Mouse (Mus musculus): ENCODE measurements around the gene Col25a1. TPM values are rescaled to one million over a fixed set of nuclear protein-coding genes. Genes with fewer than 3 reads are reported as not detected.

Gene Col25a1
- polyA plus RNA-seq, 1 experiment = 0.01 TPM

GRCm38 (mm10) chr3:130181591-130181980 is 50.3 kb downstream of the Col25a1 start:
- WGBS = 27% methylated on average over 8 of the region's 8 CpGs

GRCm38 (mm10) chr3:130182450-130182849 is 51.1 kb downstream of the Col25a1 start:
- Histone ChIP-seq H3K27ac (ENCODE audit: insufficient read depth, low read length) (no peak overlapping the region), H3K27me3 (ENCODE audit: control insufficient read depth, insufficient read depth, low read length) (peaks cover 8% of the 10 kb centered on the region), H3K4me1 (ENCODE audit: control insufficient read depth, insufficient read depth, insufficient read length) (peaks cover 2% of the 10 kb centered on the region; the same call in 1 of the 2 replicates), H3K36me3 (ENCODE audit: control insufficient read depth, insufficient read depth, low read length) (no peaks in the 10 kb centered on the region), H3K4me3 (ENCODE audit: extremely low read depth, insufficient read depth, insufficient read length) (no peak overlapping the region)
- TF ChIP-seq POLR2A (IDR thresholded peaks at IDR 0.05; ENCODE audit: low read depth, low read length) = no peak
- no peak for TF ChIP-seq CTCF (IDR thresholded peaks at IDR 0.05; ENCODE audit: extremely low read depth, insufficient read depth, insufficient read length, insufficient replicate concordance)
- DNase-seq (ENCODE audit: low read depth in 1 of 2, low spot score in 2 of 2) = no peak
- WGBS = 90% methylated on average over 4 of the region's 4 CpGs

More at GRCm38 (mm10) chr3:130181591-130181980, 50.3 kb downstream of the Col25a1 start:
- peaks cover 8% of the 10 kb centered on the region for H3K27me3 ChIP-seq (ENCODE audit: control insufficient read depth, insufficient read depth, low read length)
- no peak overlapping the region for H3K27ac ChIP-seq (ENCODE audit: insufficient read depth, low read length)
- H3K4me1 ChIP-seq (ENCODE audit: control insufficient read depth, insufficient read depth, insufficient read length) = peaks cover 2% of the 10 kb centered on the region; the same call in 1 of the 2 replicates
- TF ChIP-seq POLR2A (IDR thresholded peaks at IDR 0.05; ENCODE audit: low read depth, low read length) (no peak), CTCF (IDR thresholded peaks at IDR 0.05; ENCODE audit: extremely low read depth, insufficient read depth, insufficient read length, insufficient replicate concordance) (no peak)
- DNase-seq (ENCODE audit: low read depth in 1 of 2, low spot score in 2 of 2) = no peak
- H3K36me3 ChIP-seq (ENCODE audit: control insufficient read depth, insufficient read depth, low read length) = no peaks in the 10 kb centered on the region
- H3K4me3 ChIP-seq (ENCODE audit: extremely low read depth, insufficient read depth, insufficient read length) = no peak overlapping the region

- TF ChIP-seq CTCF (IDR thresholded peaks at IDR 0.05; ENCODE audit: extremely low read depth, insufficient read depth, insufficient read length, insufficient replicate concordance) (no peak), POLR2A (IDR thresholded peaks at IDR 0.05; ENCODE audit: low read depth, low read length) (no peak)
These were observed 53.8 kb downstream of the Col25a1 start for GRCm38 (mm10) chr3:130185111-130185510.

GRCm38 (mm10) chr3:130187588-130187987 is 56.3 kb downstream of the Col25a1 start:
- Histone ChIP-seq H3K4me3 (ENCODE audit: extremely low read depth, insufficient read depth, insufficient read length) (no peak overlapping the region), H3K4me1 (ENCODE audit: control insufficient read depth, insufficient read depth, insufficient read length) (no peaks in the 10 kb centered on the region), H3K27ac (ENCODE audit: insufficient read depth, low read length) (no peak overlapping the region), H3K27me3 (ENCODE audit: control insufficient read depth, insufficient read depth, low read length) (no peaks in the 10 kb centered on the region), H3K36me3 (ENCODE audit: control insufficient read depth, insufficient read depth, low read length) (no peaks in the 10 kb centered on the region)
- no peak for DNase-seq (ENCODE audit: low read depth in 1 of 2, low spot score in 2 of 2)
- TF ChIP-seq POLR2A (IDR thresholded peaks at IDR 0.05; ENCODE audit: low read depth, low read length) (no peak), CTCF (IDR thresholded peaks at IDR 0.05; ENCODE audit: extremely low read depth, insufficient read depth, insufficient read length, insufficient replicate concordance) (no peak)
- WGBS = 69% methylated on average over 5 of the region's 5 CpGs

More at GRCm38 (mm10) chr3:130185111-130185510, 53.8 kb downstream of the Col25a1 start:
- Histone ChIP-seq H3K36me3 (ENCODE audit: control insufficient read depth, insufficient read depth, low read length) (no peaks in the 10 kb centered on the region), H3K4me1 (ENCODE audit: control insufficient read depth, insufficient read depth, insufficient read length) (peaks cover 1% of the 10 kb centered on the region; the same call in 1 of the 2 replicates), H3K4me3 (ENCODE audit: extremely low read depth, insufficient read depth, insufficient read length) (no peak overlapping the region), H3K27me3 (ENCODE audit: control insufficient read depth, insufficient read depth, low read length) (peaks cover 8% of the 10 kb centered on the region), H3K27ac (ENCODE audit: insufficient read depth, low read length) (no peak overlapping the region)
- no peak for DNase-seq (ENCODE audit: low read depth in 1 of 2, low spot score in 2 of 2)
- WGBS = 55% methylated on average over 3 of the region's 3 CpGs

- Histone ChIP-seq H3K4me3 (ENCODE audit: extremely low read depth, insufficient read depth, insufficient read length) (no peak overlapping the region), H3K4me1 (ENCODE audit: control insufficient read depth, insufficient read depth, insufficient read length) (no peaks in the 10 kb centered on the region), H3K27ac (ENCODE audit: insufficient read depth, low read length) (no peak overlapping the region), H3K36me3 (ENCODE audit: control insufficient read depth, insufficient read depth, low read length) (no peaks in the 10 kb centered on the region), H3K27me3 (ENCODE audit: control insufficient read depth, insufficient read depth, low read length) (no peaks in the 10 kb centered on the region)
- no peak for DNase-seq (ENCODE audit: low read depth in 1 of 2, low spot score in 2 of 2)
- no peak for TF ChIP-seq POLR2A (IDR thresholded peaks at IDR 0.05; ENCODE audit: low read depth, low read length)
- no peak for TF ChIP-seq CTCF (IDR thresholded peaks at IDR 0.05; ENCODE audit: extremely low read depth, insufficient read depth, insufficient read length, insufficient replicate concordance)
- 83% methylated on average over 8 of the region's 8 CpGs for WGBS
These were observed 62.1 kb downstream of the Col25a1 start for GRCm38 (mm10) chr3:130193450-130193849.

- TF ChIP-seq CTCF (IDR thresholded peaks at IDR 0.05; ENCODE audit: extremely low read depth, insufficient read depth, insufficient read length, insufficient replicate concordance) (no peak), POLR2A (IDR thresholded peaks at IDR 0.05; ENCODE audit: low read depth, low read length) (no peak)
- Histone ChIP-seq H3K27me3 (ENCODE audit: control insufficient read depth, insufficient read depth, low read length) (no peaks in the 10 kb centered on the region), H3K4me3 (ENCODE audit: extremely low read depth, insufficient read depth, insufficient read length) (no peak overlapping the region), H3K36me3 (ENCODE audit: control insufficient read depth, insufficient read depth, low read length) (no peaks in the 10 kb centered on the region), H3K4me1 (ENCODE audit: control insufficient read depth, insufficient read depth, insufficient read length) (no peaks in the 10 kb centered on the region), H3K27ac (ENCODE audit: insufficient read depth, low read length) (no peak overlapping the region)
- no peak for DNase-seq (ENCODE audit: low read depth in 1 of 2, low spot score in 2 of 2)
- WGBS = 93% methylated on average over 11 of the region's 11 CpGs
These were observed 83.3 kb downstream of the Col25a1 start for GRCm38 (mm10) chr3:130214631-130215030.

- DNase-seq (ENCODE audit: low read depth in 1 of 2, low spot score in 2 of 2) = no peak
- H3K27ac ChIP-seq (ENCODE audit: insufficient read depth, low read length) = no peak overlapping the region
- H3K4me3 ChIP-seq (ENCODE audit: extremely low read depth, insufficient read depth, insufficient read length) = no peak overlapping the region
- H3K36me3 ChIP-seq (ENCODE audit: control insufficient read depth, insufficient read depth, low read length) = no peaks in the 10 kb centered on the region
- no peak for TF ChIP-seq POLR2A (IDR thresholded peaks at IDR 0.05; ENCODE audit: low read depth, low read length)
- no peak for TF ChIP-seq CTCF (IDR thresholded peaks at IDR 0.05; ENCODE audit: extremely low read depth, insufficient read depth, insufficient read length, insufficient replicate concordance)
- H3K4me1 ChIP-seq (ENCODE audit: control insufficient read depth, insufficient read depth, insufficient read length) = no peaks in the 10 kb centered on the region
- H3K27me3 ChIP-seq (ENCODE audit: control insufficient read depth, insufficient read depth, low read length) = no peaks in the 10 kb centered on the region
These were observed 84.8 kb downstream of the Col25a1 start for GRCm38 (mm10) chr3:130216141-130216540.

All from spleen, adult 2 months (tissue).